Mouse (Mus musculus) mature B cell (primary cell): ENCODE measurements around the gene Stk17b.
"Not testable (repeated sequence)": the region's sequence is repeated elsewhere in the genome, so short reads cannot be mapped to it uniquely, and the experiment has no call there.

Experiments
- in situ Hi-C: fragments of 300-500 bp; cut with MboI; formaldehyde crosslinking; loops from 2 replicates; pipeline ENCODE4 v1.14.3; 2019

Gene Stk17b

GRCm38 (mm10) chr1:53782079-53782478 lies 2.9 kb downstream of the Stk17b start:
- in situ Hi-C loops, result no loop called here

GRCm38 (mm10) chr1:53781311-53781710 lies 3.7 kb downstream of the Stk17b start:
- in situ Hi-C loops, result no loop called here

GRCm38 (mm10) chr1:53776176-53776905 lies 8.7 kb downstream of the Stk17b start:
- in situ Hi-C loops, result loop anchor here (5.0 kb wide), 1 partner anchor 76 kb away; no protein-coding TSS in a partner anchor

GRCm38 (mm10) chr1:53775545-53775944 lies 9.5 kb downstream of the Stk17b start:
- in situ Hi-C loops, result loop anchor here (5.0 kb wide), 1 partner anchor 77 kb away; no protein-coding TSS in a partner anchor

GRCm38 (mm10) chr1:53775036-53775435 lies 10.0 kb downstream of the Stk17b start:
- in situ Hi-C loops, result loop anchor here (5.0 kb wide), 1 partner anchor 77 kb away; no protein-coding TSS in a partner anchor

- in situ Hi-C loops, result loop anchor here (5.0 kb wide), 1 partner anchor 113 kb away; no protein-coding TSS in a partner anchor
Observed at GRCm38 (mm10) chr1:53774571-53774970, 10.5 kb downstream of the Stk17b start.

GRCm38 (mm10) chr1:53773994-53774393 lies 11.0 kb downstream of the Stk17b start:
- in situ Hi-C loops, result loop anchor here (5.0 kb wide), 1 partner anchor 113 kb away; no protein-coding TSS in a partner anchor

- in situ Hi-C loops, result loop anchor here (5.0 kb wide), 1 partner anchor 114 kb away; no protein-coding TSS in a partner anchor
Observed at GRCm38 (mm10) chr1:53772967-53773366, 12.1 kb downstream of the Stk17b start.

- in situ Hi-C loops, result loop anchor here (5.0 kb wide), 1 partner anchor 116 kb away; no protein-coding TSS in a partner anchor
Observed at GRCm38 (mm10) chr1:53771476-53771875, 13.5 kb downstream of the Stk17b start.

- in situ Hi-C loops, result no loop called here
Observed at GRCm38 (mm10) chr1:53766112-53766511, 18.9 kb downstream of the Stk17b start.

GRCm38 (mm10) chr1:53757316-53757715 lies 27.7 kb downstream of the Stk17b start:
- in situ Hi-C loops, result no loop called here

GRCm38 (mm10) chr1:53753501-53753900 lies 31.5 kb downstream of the Stk17b start:
- in situ Hi-C loops, result not testable (repeated sequence)

- in situ Hi-C loops, result no loop called here
Observed at GRCm38 (mm10) chr1:53751144-53751543, 33.9 kb downstream of the Stk17b start.

GRCm38 (mm10) chr1:53750697-53751096 lies 34.3 kb downstream of the Stk17b start:
- in situ Hi-C loops, result not testable (repeated sequence)

GRCm38 (mm10) chr1:53749881-53750385 lies 35.1 kb downstream of the Stk17b start:
- in situ Hi-C loops, result not testable (repeated sequence)

- in situ Hi-C loops, result no loop called here
Observed at GRCm38 (mm10) chr1:53748571-53748970, 36.5 kb downstream of the Stk17b start.

GRCm38 (mm10) chr1:53746001-53746400 lies 39.0 kb downstream of the Stk17b start:
- in situ Hi-C loops, result no loop called here

- in situ Hi-C loops, result no loop called here
Observed at GRCm38 (mm10) chr1:53741742-53742458, 43.1 kb downstream of the Stk17b start.

GRCm38 (mm10) chr1:53740777-53741336 lies 44.2 kb downstream of the Stk17b start:
- in situ Hi-C loops, result no loop called here

GRCm38 (mm10) chr1:53740077-53740776 lies 44.8 kb downstream of the Stk17b start:
- in situ Hi-C loops, result not testable (repeated sequence)

- in situ Hi-C loops, result no loop called here
Observed at GRCm38 (mm10) chr1:53736583-53736982, 48.4 kb downstream of the Stk17b start.
